Mouse (Mus musculus) bone marrow, adult 2 months (tissue): ENCODE data around the gene E4f1.
A peak's percentile ranks its signal among the peaks of the same experiment; 100 is the strongest.

ENCODE experiments used
- CTCF ChIP-seq: fragments of 200-500 bp; IDR thresholded peaks from 2 replicates; pipeline ENCODE4 v1.5.1; 2011; ENCODE audit warnings: low read length, control low read depth; ENCODE audit not compliant: control insufficient read depth, insufficient read depth
- POLR2A ChIP-seq: fragments of 200-500 bp; IDR thresholded peaks from 2 replicates; pipeline ENCODE4 v1.6.1; 2011; ENCODE audit warnings: low read depth, mild to moderate bottlenecking, control low read depth, low read length, borderline replicate concordance; ENCODE audit not compliant: control insufficient read depth

GRCm38 (mm10) chr17:24414230-24414976, 55.7 kb downstream of the E4f1 start, which contains the start of gene Rnps1:
- peak; percentile 1; the same call in 1 of the 2 replicates for TF ChIP-seq CTCF
- TF ChIP-seq POLR2A = peak; percentile 42
